Mouse (Mus musculus) midbrain, postnatal 0 days (tissue): ENCODE data around the gene Sh3glb2. TPM values are rescaled to one million over a fixed set of nuclear protein-coding genes. Genes with fewer than 3 reads are reported as not detected.

Experiments
- ATAC-seq: fragments of 200-750 bp; cut with Nextera tagmentation; 2 replicates; pipeline ENCODE4 v1.8.0; 2017; ENCODE audit warnings: moderate number of reproducible peaks, mild to moderate bottlenecking, moderate TSS enrichment, moderate library complexity; ENCODE audit not compliant: low FRiP score
- DNase-seq: peaks from one replicate; pipeline ENCODE4 v3.0.0-alpha.2; 2015; ENCODE audit warnings: low spot score
- H3K27ac ChIP-seq: fragments of 300-500 bp; sonication (generic); 2 replicates; pipeline ENCODE4 v1.5.1; 2014; ENCODE audit warnings: low read depth, mild to moderate bottlenecking, low read length, mixed read lengths
- H3K27me3 ChIP-seq: fragments of 300-500 bp; sonication (generic); 2 replicates; pipeline ENCODE4 v1.6.1; 2014; ENCODE audit warnings: low read length, control low read depth, mixed read lengths; ENCODE audit not compliant: insufficient read depth
- H3K36me3 ChIP-seq: fragments of 300-500 bp; sonication (generic); 2 replicates; pipeline ENCODE4 v1.6.1; 2014; ENCODE audit warnings: low read length, control low read depth, mixed read lengths; ENCODE audit not compliant: insufficient read depth
- H3K4me1 ChIP-seq: fragments of 300-500 bp; sonication (generic); 2 replicates; pipeline ENCODE4 v1.6.1; 2014; ENCODE audit warnings: mild to moderate bottlenecking, control low read depth, antibody characterized with exemption, low read length, mixed read lengths; ENCODE audit not compliant: insufficient read depth
- H3K4me2 ChIP-seq: fragments of 300-500 bp; sonication (generic); 2 replicates; pipeline ENCODE4 v1.6.1; 2014; ENCODE audit warnings: low read depth, mild to moderate bottlenecking, low read length, mixed read lengths; ENCODE audit not compliant: poor library complexity, severe bottlenecking
- H3K4me3 ChIP-seq: fragments of 300-500 bp; sonication (generic); 2 replicates; pipeline ENCODE4 v1.5.1; 2014; ENCODE audit warnings: low read depth, mild to moderate bottlenecking, low read length, moderate library complexity
- H3K9ac ChIP-seq: fragments of 300-500 bp; sonication (generic); replicated peaks from 2 replicates; pipeline ENCODE4 v1.6.1; 2014; ENCODE audit warnings: mild to moderate bottlenecking, low read length, moderate library complexity, mixed read lengths; ENCODE audit not compliant: poor library complexity, severe bottlenecking
- H3K9me3 ChIP-seq: fragments of 300-500 bp; sonication (generic); 2 replicates; pipeline ENCODE4 v1.6.1; 2016; ENCODE audit warnings: low read length, control low read depth
- CTCF ChIP-seq: IDR thresholded peaks from 2 replicates; pipeline ENCODE4 v1.5.1; 2016; ENCODE audit warnings: antibody characterized with exemption, mild to moderate bottlenecking
- WGBS: fragments of 180-500 bp; shearing (Covaris S2); extraction: QIAGEN DNeasy Blood & Tissue Kit; methylation state at CpG from one replicate; pipeline ENCODE4 v1.1.7; 2014; 5-methylcytosine and 5-hydroxymethylcytosine counted together
- polyA plus RNA-seq: library from polyadenylated mRNA; unstranded; fragments of >200 nt; fragmentation: Nextera tagmentation; extraction: Ambion mirVana; gene quantifications from 2 replicates; pipeline ENCODE4 v1.2.1, GENCODE M21; 2015
- total RNA-seq: library from RNA; depleted of rRNA; stranded (reverse); fragments of >200 nt; gene quantifications from 2 replicates; pipeline ENCODE4 v1.2.3, GENCODE M21; 2014

Sh3glb2 gene
- total and polyA plus RNA-seq, 2 experiments from 2014 or later = 185 to 375 TPM

DNA sequence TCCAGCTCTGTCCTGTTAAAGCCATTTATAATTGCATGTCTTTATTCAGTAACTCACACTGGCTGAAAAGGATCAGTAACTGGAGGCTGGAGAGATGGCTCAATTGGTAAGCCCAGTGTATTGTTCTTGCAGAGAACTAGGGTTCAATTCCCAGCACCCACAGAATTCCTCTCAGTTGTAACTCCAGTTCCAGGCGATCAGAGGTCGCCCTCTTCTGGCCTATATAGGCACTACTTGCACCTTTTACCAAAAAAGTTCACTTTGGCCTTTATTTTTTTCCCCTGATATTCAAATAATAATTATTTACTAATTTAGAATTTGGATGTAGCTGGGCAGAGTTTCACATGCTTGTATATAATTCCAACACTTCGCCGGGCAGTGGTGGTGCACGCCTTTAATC, 3.7 kb upstream of the Sh3glb2 start:
- H3K4me1 ChIP-seq = peaks cover 17% of the 10 kb centered on the region
- H3K9ac ChIP-seq = no peak overlapping the region
- H3K36me3 ChIP-seq = peaks cover 3% of the 10 kb centered on the region
- ATAC-seq (no peak), DNase-seq (no peak)
- no peak overlapping the region for H3K4me2 ChIP-seq
- peak; percentile 41 for TF ChIP-seq CTCF
- H3K27ac ChIP-seq = no peak overlapping the region
- no peaks in the 10 kb centered on the region for H3K27me3 ChIP-seq
- 78% methylated on average over 5 of the region's 5 CpGs for WGBS
- H3K9me3 ChIP-seq = no peaks in the 10 kb centered on the region
- H3K4me3 ChIP-seq = no peak overlapping the region

- Histone ChIP-seq H3K27ac (no peak overlapping the region), H3K4me3 (no peak overlapping the region), H3K27me3 (no peaks in the 10 kb centered on the region), H3K9ac (no peak overlapping the region), H3K9me3 (no peaks in the 10 kb centered on the region), H3K4me1 (peaks cover 20% of the 10 kb centered on the region), H3K36me3 (0 out of 2 replicates have a peak, but pooled peaks cover 4% of the 10 kb centered on the region), H3K4me2 (no peak overlapping the region)
- no peak for DNase-seq
- ATAC-seq = no peak
- WGBS = 60% methylated on average over 10 of the region's 10 CpGs
- TF ChIP-seq CTCF = no peak
These were observed 1.5 kb upstream of the Sh3glb2 start for GRCm38 (mm10) chr2:30360626-30361025.

GRCm38 (mm10) chr2:30357552-30358510, 1.3 kb downstream of the Sh3glb2 start:
- Histone ChIP-seq H3K9ac (peak overlapping the region; percentile 86), H3K4me3 (peak overlapping the region; percentile 81), H3K4me2 (peak overlapping the region; percentile 85), H3K27me3 (no peaks in the 10 kb centered on the region), H3K27ac (no peak overlapping the region), H3K9me3 (no peaks in the 10 kb centered on the region), H3K36me3 (peaks cover 19% of the 10 kb centered on the region), H3K4me1 (peaks cover 10% of the 10 kb centered on the region)
- WGBS = 53% methylated on average over 8 of the region's 8 CpGs
- no peak for DNase-seq
- no peak for ATAC-seq
- no peak for TF ChIP-seq CTCF

DNA sequence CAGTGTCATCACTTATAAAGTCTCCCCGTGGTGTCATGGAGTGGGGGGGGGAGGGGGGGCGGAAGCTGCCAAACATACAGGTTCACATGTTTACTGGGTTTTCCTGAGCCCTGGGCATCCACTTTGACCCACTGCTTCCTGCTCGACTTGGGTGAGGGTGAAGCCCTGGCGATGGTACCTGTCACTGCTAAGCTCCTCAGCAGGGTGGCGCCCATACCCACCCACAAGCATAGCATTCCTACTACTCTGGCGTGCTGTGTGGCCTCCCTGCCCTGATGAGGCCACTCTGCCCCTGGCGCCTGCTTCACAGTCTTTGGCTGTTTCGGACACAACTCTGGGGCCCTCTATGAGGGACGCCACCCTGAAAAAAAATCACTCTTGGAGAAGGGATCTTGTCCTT, 2.2 kb downstream of the Sh3glb2 start:
- H3K4me2 ChIP-seq = no peak overlapping the region
- H3K36me3 ChIP-seq = peaks cover 19% of the 10 kb centered on the region
- no peak for ATAC-seq
- DNase-seq = no peak
- H3K4me1 ChIP-seq = peaks cover 10% of the 10 kb centered on the region
- no peaks in the 10 kb centered on the region for H3K27me3 ChIP-seq
- H3K27ac ChIP-seq = no peak overlapping the region
- H3K4me3 ChIP-seq = no peak overlapping the region
- no peak overlapping the region; the same call in 1 of the 2 replicates for H3K9ac ChIP-seq
- 65% methylated on average over 9 of the region's 9 CpGs for WGBS
- TF ChIP-seq CTCF = no peak
- no peaks in the 10 kb centered on the region for H3K9me3 ChIP-seq

DNA sequence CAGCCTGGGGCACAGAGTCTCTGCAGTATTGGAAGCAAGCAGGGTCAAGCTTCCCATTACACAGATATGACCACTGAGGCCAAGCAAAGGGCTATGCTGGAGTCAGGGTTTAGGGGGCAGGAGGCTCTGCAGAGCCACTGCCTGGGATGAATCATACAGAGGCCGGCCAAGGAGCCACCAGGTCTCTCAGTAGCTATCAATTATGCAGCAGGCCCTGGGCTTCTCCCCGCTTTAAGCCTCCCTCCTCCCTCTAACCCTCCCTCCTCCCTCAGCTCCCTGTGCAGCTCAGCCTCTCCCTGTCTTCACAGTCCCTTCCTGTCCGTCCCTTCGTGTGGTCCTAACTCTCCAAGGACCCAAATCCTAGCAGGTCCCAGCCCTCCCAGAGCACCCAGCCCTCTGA, 2.9 kb downstream of the Sh3glb2 start:
- DNase-seq (no peak), ATAC-seq (no peak)
- H3K4me3 ChIP-seq = no peak overlapping the region
- H3K36me3 ChIP-seq = peaks cover 19% of the 10 kb centered on the region
- H3K4me1 ChIP-seq = peaks cover 10% of the 10 kb centered on the region
- H3K9me3 ChIP-seq = no peaks in the 10 kb centered on the region
- no peaks in the 10 kb centered on the region for H3K27me3 ChIP-seq
- WGBS = 43% methylated on average over 4 of the region's 4 CpGs
- H3K4me2 ChIP-seq = no peak overlapping the region
- no peak for TF ChIP-seq CTCF
- H3K27ac ChIP-seq = no peak overlapping the region
- no peak overlapping the region for H3K9ac ChIP-seq

DNA sequence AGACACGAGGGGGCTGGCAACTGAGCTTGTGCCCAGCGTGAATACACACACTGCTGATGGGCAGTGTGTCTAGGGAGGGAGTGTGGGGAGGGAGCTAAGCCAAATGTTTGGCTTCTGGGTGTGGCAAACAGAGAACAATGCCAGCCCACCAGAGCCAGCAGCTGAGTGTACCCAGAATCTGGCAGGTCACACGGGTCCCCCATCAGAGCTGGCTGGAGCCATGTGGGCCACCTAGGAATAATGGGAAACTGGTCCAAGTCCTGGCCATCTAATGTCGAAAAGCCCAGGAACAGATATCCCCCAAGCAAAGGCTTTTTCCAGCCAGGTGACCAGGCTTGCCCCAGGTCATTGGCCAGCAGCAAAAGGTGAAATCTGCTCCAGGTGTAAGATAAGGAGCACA, 3.3 kb downstream of the Sh3glb2 start:
- 64% methylated on average over 4 of the region's 4 CpGs for WGBS
- ATAC-seq = no peak
- no peak overlapping the region for H3K9ac ChIP-seq

More for the DNA sequence above, 3.3 kb downstream of the Sh3glb2 start:
- peaks cover 22% of the 10 kb centered on the region for H3K36me3 ChIP-seq
- no peaks in the 10 kb centered on the region for H3K27me3 ChIP-seq
- no peak overlapping the region for H3K27ac ChIP-seq
- TF ChIP-seq CTCF = no peak
- H3K4me1 ChIP-seq = peaks cover 10% of the 10 kb centered on the region
- H3K9me3 ChIP-seq = no peaks in the 10 kb centered on the region
- no peak overlapping the region for H3K4me2 ChIP-seq
- DNase-seq = no peak
- H3K4me3 ChIP-seq = no peak overlapping the region
